Mouse (Mus musculus): ENCODE results near the gene Txnrd2. TPM values are rescaled to one million over a fixed set of nuclear protein-coding genes. Genes with fewer than 3 reads are reported as not detected.
A peak's percentile ranks its signal among the peaks of the same experiment; 100 is the strongest.

The Txnrd2 gene
- polyA plus RNA-seq, 1 experiment from 2014 or later: 24.8 TPM

GRCm38 (mm10) chr16:18405876-18406275, 20.3 kb upstream of the Txnrd2 start:
- TF ChIP-seq CTCF (IDR thresholded peaks at IDR 0.05; ENCODE audit: low read depth): no peak
- ATAC-seq: no peak

GRCm38 (mm10) chr16:18406293-18406692, 19.9 kb upstream of the Txnrd2 start:
- peaks cover 33% of the 10 kb centered on the region for H3K36me3 ChIP-seq (ENCODE audit: control insufficient read depth, insufficient read depth)
- ATAC-seq: peak; percentile 58; the same call in 1 of the 2 replicates
- H3K9ac ChIP-seq (ENCODE audit: low read depth, low read length): no peak overlapping the region

More at GRCm38 (mm10) chr16:18405876-18406275, 20.3 kb upstream of the Txnrd2 start:
- no peaks in the 10 kb centered on the region for H3K27me3 ChIP-seq (replicated peaks; ENCODE audit: control insufficient read depth, insufficient read depth, low read length)
- H3K27ac ChIP-seq (ENCODE audit: low read depth, low read length): no peak overlapping the region
- H3K9me3 ChIP-seq (ENCODE audit: control insufficient read depth): no peaks in the 10 kb centered on the region
- no peak overlapping the region for H3K9ac ChIP-seq (ENCODE audit: low read depth, low read length)
- H3K4me1 ChIP-seq (replicated peaks; ENCODE audit: control insufficient read depth, insufficient read depth, low read length): no peaks in the 10 kb centered on the region
- 69% methylated on average over 2 of the region's 2 CpGs for WGBS
- H3K4me2 ChIP-seq (replicated peaks; ENCODE audit: low read depth): no peak overlapping the region
- peaks cover 29% of the 10 kb centered on the region for H3K36me3 ChIP-seq (ENCODE audit: control insufficient read depth, insufficient read depth)
- no peak overlapping the region for H3K4me3 ChIP-seq (ENCODE audit: low read depth, low read length)

GRCm38 (mm10) chr16:18407912-18408311, 18.3 kb upstream of the Txnrd2 start:
- ATAC-seq: no peak
- no peaks in the 10 kb centered on the region for H3K9me3 ChIP-seq (ENCODE audit: control insufficient read depth)
- peaks cover 41% of the 10 kb centered on the region for H3K36me3 ChIP-seq (ENCODE audit: control insufficient read depth, insufficient read depth)
- whole genome bisulfite sequencing: 67% methylated on average over 7 of the region's 7 CpGs
- no peak overlapping the region for H3K9ac ChIP-seq (ENCODE audit: low read depth, low read length)
- H3K27me3 ChIP-seq (replicated peaks; ENCODE audit: control insufficient read depth, insufficient read depth, low read length): no peaks in the 10 kb centered on the region
- H3K4me3 ChIP-seq (ENCODE audit: low read depth, low read length): no peak overlapping the region
- no peak overlapping the region for H3K27ac ChIP-seq (ENCODE audit: low read depth, low read length)
- no peak overlapping the region for H3K4me2 ChIP-seq (replicated peaks; ENCODE audit: low read depth)
- no peak for TF ChIP-seq CTCF (IDR thresholded peaks at IDR 0.05; ENCODE audit: low read depth)
- H3K4me1 ChIP-seq (replicated peaks; ENCODE audit: control insufficient read depth, insufficient read depth, low read length): no peaks in the 10 kb centered on the region

More at GRCm38 (mm10) chr16:18406293-18406692, 19.9 kb upstream of the Txnrd2 start:
- Histone ChIP-seq H3K9me3 (ENCODE audit: control insufficient read depth) (no peaks in the 10 kb centered on the region), H3K4me3 (ENCODE audit: low read depth, low read length) (no peak overlapping the region), H3K27ac (ENCODE audit: low read depth, low read length) (no peak overlapping the region; the same call in 1 of the 2 replicates), H3K27me3 (replicated peaks; ENCODE audit: control insufficient read depth, insufficient read depth, low read length) (no peaks in the 10 kb centered on the region), H3K4me1 (replicated peaks; ENCODE audit: control insufficient read depth, insufficient read depth, low read length) (no peaks in the 10 kb centered on the region), H3K4me2 (replicated peaks; ENCODE audit: low read depth) (no peak overlapping the region)
- TF ChIP-seq CTCF (IDR thresholded peaks at IDR 0.05; ENCODE audit: low read depth): peak; percentile 93
- WGBS: 21% methylated on average over 2 of the region's 2 CpGs

GRCm38 (mm10) chr16:18409776-18410175, 16.4 kb upstream of the Txnrd2 start:
- Histone ChIP-seq H3K27me3 (replicated peaks; ENCODE audit: control insufficient read depth, insufficient read depth, low read length) (no peaks in the 10 kb centered on the region), H3K4me2 (replicated peaks; ENCODE audit: low read depth) (no peak overlapping the region), H3K27ac (ENCODE audit: low read depth, low read length) (no peak overlapping the region), H3K4me1 (replicated peaks; ENCODE audit: control insufficient read depth, insufficient read depth, low read length) (no peaks in the 10 kb centered on the region), H3K9me3 (ENCODE audit: control insufficient read depth) (no peaks in the 10 kb centered on the region), H3K4me3 (ENCODE audit: low read depth, low read length) (no peak overlapping the region), H3K36me3 (ENCODE audit: control insufficient read depth, insufficient read depth) (peaks cover 39% of the 10 kb centered on the region), H3K9ac (ENCODE audit: low read depth, low read length) (no peak overlapping the region)
- ATAC-seq: no peak
- no peak for TF ChIP-seq CTCF (IDR thresholded peaks at IDR 0.05; ENCODE audit: low read depth)
- 77% methylated on average over 4 of the region's 4 CpGs for WGBS

GRCm38 (mm10) chr16:18410418-18410817, 15.8 kb upstream of the Txnrd2 start:
- WGBS: 82% methylated on average over 5 of the region's 5 CpGs

GRCm38 (mm10) chr16:18411026-18411649, 15.0 kb upstream of the Txnrd2 start:
- no peaks in the 10 kb centered on the region for H3K9me3 ChIP-seq (ENCODE audit: control insufficient read depth)
- no peak overlapping the region for H3K4me2 ChIP-seq (replicated peaks; ENCODE audit: low read depth)

More at GRCm38 (mm10) chr16:18410418-18410817, 15.8 kb upstream of the Txnrd2 start:
- H3K4me3 ChIP-seq (ENCODE audit: low read depth, low read length): no peak overlapping the region
- no peaks in the 10 kb centered on the region for H3K9me3 ChIP-seq (ENCODE audit: control insufficient read depth)
- no peak for TF ChIP-seq CTCF (IDR thresholded peaks at IDR 0.05; ENCODE audit: low read depth)
- H3K27ac ChIP-seq (ENCODE audit: low read depth, low read length): no peak overlapping the region
- H3K27me3 ChIP-seq (replicated peaks; ENCODE audit: control insufficient read depth, insufficient read depth, low read length): no peaks in the 10 kb centered on the region
- no peak overlapping the region for H3K9ac ChIP-seq (ENCODE audit: low read depth, low read length)
- no peaks in the 10 kb centered on the region for H3K4me1 ChIP-seq (replicated peaks; ENCODE audit: control insufficient read depth, insufficient read depth, low read length)
- no peak overlapping the region for H3K4me2 ChIP-seq (replicated peaks; ENCODE audit: low read depth)
- H3K36me3 ChIP-seq (ENCODE audit: control insufficient read depth, insufficient read depth): peaks cover 41% of the 10 kb centered on the region
- no peak for ATAC-seq

More at GRCm38 (mm10) chr16:18411026-18411649, 15.0 kb upstream of the Txnrd2 start:
- Histone ChIP-seq H3K27me3 (replicated peaks; ENCODE audit: control insufficient read depth, insufficient read depth, low read length) (no peaks in the 10 kb centered on the region), H3K9ac (ENCODE audit: low read depth, low read length) (no peak overlapping the region), H3K4me1 (replicated peaks; ENCODE audit: control insufficient read depth, insufficient read depth, low read length) (no peaks in the 10 kb centered on the region), H3K27ac (ENCODE audit: low read depth, low read length) (no peak overlapping the region), H3K4me3 (ENCODE audit: low read depth, low read length) (no peak overlapping the region), H3K36me3 (ENCODE audit: control insufficient read depth, insufficient read depth) (peaks cover 44% of the 10 kb centered on the region)
- 88% methylated on average over 13 of the region's 13 CpGs for WGBS
- no peak for TF ChIP-seq CTCF (IDR thresholded peaks at IDR 0.05; ENCODE audit: low read depth)
- no peak for ATAC-seq

Measured in intestine, postnatal 0 days (tissue).